Mouse (Mus musculus) hindbrain, embryonic 14.5 days (tissue): ENCODE results near the gene Scyl1. TPM values are rescaled to one million over a fixed set of nuclear protein-coding genes. Genes with fewer than 3 reads are reported as not detected.

Experiments
- ATAC-seq: fragments of 200-750 bp; cut with Nextera tagmentation; 2 replicates; pipeline ENCODE4 v1.8.0; 2017; ENCODE audit warnings: moderate number of reproducible peaks, mild to moderate bottlenecking, moderate TSS enrichment, moderate library complexity; ENCODE audit not compliant: low FRiP score
- DNase-seq: peaks from one replicate; pipeline ENCODE4 v3.0.0-alpha.2; 2015; ENCODE audit warnings: low spot score
- H3K27ac ChIP-seq: fragments of 300-500 bp; sonication (generic); 2 replicates; pipeline ENCODE4 v1.5.1; 2014; ENCODE audit warnings: mild to moderate bottlenecking, moderate library complexity
- H3K27me3 ChIP-seq: fragments of 300-500 bp; sonication (generic); 2 replicates; pipeline ENCODE4 v1.6.1; 2014; ENCODE audit warnings: mild to moderate bottlenecking, low read length, mixed read lengths; ENCODE audit not compliant: control insufficient read depth, insufficient read depth
- H3K36me3 ChIP-seq: fragments of 300-500 bp; sonication (generic); replicated peaks from 2 replicates; pipeline ENCODE4 v1.6.1; 2014; ENCODE audit not compliant: control insufficient read depth, insufficient read depth
- H3K4me1 ChIP-seq: fragments of 300-500 bp; sonication (generic); replicated peaks from 2 replicates; pipeline ENCODE4 v1.6.1; 2014; ENCODE audit warnings: antibody characterized with exemption, low read length, mixed read lengths; ENCODE audit not compliant: control insufficient read depth, insufficient read depth
- H3K4me2 ChIP-seq: fragments of 300-500 bp; sonication (generic); replicated peaks from 2 replicates; pipeline ENCODE4 v1.6.1; 2014; ENCODE audit warnings: mild to moderate bottlenecking, moderate library complexity
- H3K4me3 ChIP-seq: fragments of 300-500 bp; sonication (generic); replicated peaks from 2 replicates; pipeline ENCODE4 v1.5.1; 2014; ENCODE audit warnings: mild to moderate bottlenecking, low read length
- H3K9ac ChIP-seq: fragments of 300-500 bp; sonication (generic); 2 replicates; pipeline ENCODE4 v1.6.1; 2014
- H3K9me3 ChIP-seq: fragments of 300-500 bp; sonication (generic); 2 replicates; pipeline ENCODE4 v1.6.1; 2016; ENCODE audit warnings: low read length; ENCODE audit not compliant: control insufficient read depth
- WGBS: fragments of 180-500 bp; shearing (Covaris S2); extraction: QIAGEN DNeasy Blood & Tissue Kit; methylation state at CpG from one replicate; pipeline ENCODE4 v1.1.7; 2014; 5-methylcytosine and 5-hydroxymethylcytosine counted together
- polyA plus RNA-seq: library from polyadenylated mRNA; unstranded; fragments of >200 nt; fragmentation: Nextera tagmentation; extraction: Ambion mirVana; gene quantifications from 2 replicates; pipeline ENCODE4 v1.2.1, GENCODE M21; 2014

Gene Scyl1
- polyA plus RNA-seq, 1 experiment from 2014 or later, result 73.5 TPM

- no peaks in the 10 kb centered on the region for H3K9me3 ChIP-seq
- H3K4me2 ChIP-seq, result no peak overlapping the region
- WGBS, result 2% methylated on average over 2 of the region's 2 CpGs
- H3K9ac ChIP-seq, result no peak overlapping the region
- ATAC-seq (peak; percentile 66), DNase-seq (peak; percentile 74)
- H3K4me1 ChIP-seq, result peaks cover 26% of the 10 kb centered on the region
- peaks cover 37% of the 10 kb centered on the region for H3K36me3 ChIP-seq
- no peak overlapping the region for H3K4me3 ChIP-seq
- H3K27ac ChIP-seq, result no peak overlapping the region; the same call in 1 of the 2 replicates
- no peaks in the 10 kb centered on the region for H3K27me3 ChIP-seq
Observed at GRCm38 (mm10) chr19:5793116-5793515, 21.9 kb upstream of the Scyl1 start.

GRCm38 (mm10) chr19:5791329-5791728 lies 20.1 kb upstream of the Scyl1 start:
- H3K4me2 ChIP-seq, result no peak overlapping the region
- H3K27ac ChIP-seq, result no peak overlapping the region
- no peak for ATAC-seq
- peaks cover 18% of the 10 kb centered on the region for H3K4me1 ChIP-seq
- H3K9me3 ChIP-seq, result no peaks in the 10 kb centered on the region
- H3K9ac ChIP-seq, result no peak overlapping the region
- DNase-seq, result no peak
- 79% methylated on average over 4 of the region's 4 CpGs for WGBS
- H3K27me3 ChIP-seq, result no peaks in the 10 kb centered on the region
- H3K36me3 ChIP-seq, result peaks cover 19% of the 10 kb centered on the region
- no peak overlapping the region for H3K4me3 ChIP-seq

- Histone ChIP-seq H3K4me1 (no peaks in the 10 kb centered on the region; the same call in 1 of the 2 replicates), H3K36me3 (no peaks in the 10 kb centered on the region), H3K4me3 (no peak overlapping the region), H3K27me3 (no peaks in the 10 kb centered on the region), H3K27ac (no peak overlapping the region), H3K4me2 (no peak overlapping the region), H3K9me3 (no peaks in the 10 kb centered on the region), H3K9ac (no peak overlapping the region)
- ATAC-seq (no peak), DNase-seq (no peak)
- WGBS, result 74% methylated on average over 5 of the region's 5 CpGs
Observed at GRCm38 (mm10) chr19:5789066-5789465, 17.8 kb upstream of the Scyl1 start.

- no peak overlapping the region for H3K4me2 ChIP-seq
- no peaks in the 10 kb centered on the region for H3K27me3 ChIP-seq
- DNase-seq (no peak), ATAC-seq (no peak)
- no peak overlapping the region for H3K4me3 ChIP-seq
- H3K9ac ChIP-seq, result no peak overlapping the region
- no peaks in the 10 kb centered on the region for H3K9me3 ChIP-seq
- H3K4me1 ChIP-seq, result no peaks in the 10 kb centered on the region
- 85% methylated on average over 7 of the region's 7 CpGs for WGBS
- H3K36me3 ChIP-seq, result no peaks in the 10 kb centered on the region
- no peak overlapping the region for H3K27ac ChIP-seq
Observed at GRCm38 (mm10) chr19:5788620-5789019, 17.4 kb upstream of the Scyl1 start.

DNA sequence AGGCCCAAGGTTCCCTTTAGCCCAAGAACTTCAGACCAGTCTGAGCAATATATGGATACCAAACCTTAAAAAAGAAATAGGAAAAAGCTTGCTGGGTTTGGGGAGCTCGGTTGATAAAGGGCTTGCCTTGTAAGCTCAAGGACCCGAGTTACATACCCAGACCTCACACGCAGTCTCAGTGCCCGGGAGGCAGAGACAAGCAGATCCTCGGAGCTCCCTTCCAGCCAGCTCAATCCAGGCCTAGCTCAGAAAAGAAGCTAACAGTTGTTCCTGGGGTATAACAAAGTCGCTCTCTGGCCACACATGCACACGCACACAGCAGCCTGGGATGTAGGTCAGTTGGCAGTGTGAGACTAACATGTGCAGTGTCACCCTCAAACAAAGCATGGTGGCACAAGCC lies 16.7 kb upstream of the Scyl1 start:
- Histone ChIP-seq H3K9ac (no peak overlapping the region), H3K36me3 (no peaks in the 10 kb centered on the region), H3K27me3 (no peaks in the 10 kb centered on the region), H3K4me1 (no peaks in the 10 kb centered on the region), H3K27ac (no peak overlapping the region), H3K9me3 (no peaks in the 10 kb centered on the region), H3K4me3 (no peak overlapping the region), H3K4me2 (no peak overlapping the region)
- DNase-seq (no peak), ATAC-seq (no peak)
- WGBS, result 85% methylated on average over 7 of the region's 7 CpGs

DNA sequence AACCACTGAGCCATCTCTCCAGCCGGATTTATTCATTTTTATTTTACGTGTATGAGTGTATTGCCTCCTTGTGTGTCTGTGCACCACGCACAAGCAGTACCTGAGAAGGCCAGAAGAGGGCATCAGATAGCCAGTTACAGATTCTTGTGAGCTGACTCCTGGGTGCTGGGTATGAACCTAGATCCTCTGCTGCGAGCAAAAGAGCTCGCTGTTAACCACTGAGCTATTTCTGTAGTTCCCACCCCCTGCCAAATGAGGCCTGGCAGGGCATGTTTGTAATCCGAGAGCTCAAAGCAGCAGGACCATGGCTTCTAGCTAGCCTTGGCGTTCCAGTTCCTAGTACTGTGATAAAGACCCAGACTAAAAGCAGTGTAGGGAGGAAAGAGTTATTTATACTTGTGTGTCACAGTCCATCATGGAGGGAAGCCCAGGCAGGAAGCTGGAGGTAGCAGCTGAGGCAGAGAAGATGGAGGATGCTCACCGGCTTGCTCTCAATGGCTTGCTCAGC lies 16.0 kb upstream of the Scyl1 start:
- ATAC-seq (peak; percentile 24; the same call in 1 of the 2 replicates), DNase-seq (peak; percentile 84)
- Histone ChIP-seq H3K9ac (no peak overlapping the region), H3K9me3 (no peaks in the 10 kb centered on the region), H3K4me1 (no peaks in the 10 kb centered on the region), H3K4me2 (no peak overlapping the region), H3K36me3 (no peaks in the 10 kb centered on the region), H3K27me3 (no peaks in the 10 kb centered on the region), H3K27ac (no peak overlapping the region), H3K4me3 (no peak overlapping the region)
- WGBS, result 11% methylated on average over 8 of the region's 8 CpGs

DNA sequence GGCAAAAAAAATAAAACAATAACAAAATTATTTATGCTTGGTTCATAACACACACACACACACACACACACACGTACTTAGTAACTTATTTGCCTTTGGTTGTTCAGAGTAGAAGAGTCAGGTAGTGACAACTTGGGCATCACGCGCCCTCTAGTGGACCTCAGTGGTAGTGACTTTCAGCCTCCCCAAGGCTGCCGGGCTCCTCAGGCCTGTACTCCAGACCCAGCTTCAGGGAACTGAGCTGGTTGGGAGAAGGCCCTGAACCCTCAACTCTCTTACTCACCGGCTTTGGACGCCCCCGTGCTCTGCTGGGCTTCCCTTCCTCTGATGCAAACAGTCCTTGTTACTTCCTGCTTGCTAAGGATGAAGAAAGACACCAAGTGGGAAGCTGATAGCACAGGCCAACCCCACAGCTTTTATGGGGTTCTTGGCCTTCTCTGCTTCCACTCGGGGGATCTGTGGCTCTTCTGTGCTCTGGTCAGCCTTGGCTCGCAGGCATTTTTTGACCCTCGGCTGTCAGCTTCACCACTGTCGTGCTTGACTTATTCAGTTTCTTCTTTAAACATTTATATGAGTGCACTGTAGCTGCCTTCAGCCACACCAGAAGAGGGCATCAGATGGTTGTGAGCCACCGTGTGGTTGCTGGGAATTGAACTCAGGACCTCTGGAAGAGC lies 15.4 kb upstream of the Scyl1 start:
- H3K9me3 ChIP-seq, result no peaks in the 10 kb centered on the region
- no peak overlapping the region for H3K4me3 ChIP-seq
- no peaks in the 10 kb centered on the region for H3K36me3 ChIP-seq
- no peaks in the 10 kb centered on the region for H3K27me3 ChIP-seq
- no peak overlapping the region for H3K4me2 ChIP-seq
- no peak overlapping the region for H3K27ac ChIP-seq
- DNase-seq (peak; percentile 94), ATAC-seq (peak; percentile 83)
- H3K9ac ChIP-seq, result no peak overlapping the region
- no peaks in the 10 kb centered on the region for H3K4me1 ChIP-seq
- WGBS, result 14% methylated on average over 12 of the region's 12 CpGs

DNA sequence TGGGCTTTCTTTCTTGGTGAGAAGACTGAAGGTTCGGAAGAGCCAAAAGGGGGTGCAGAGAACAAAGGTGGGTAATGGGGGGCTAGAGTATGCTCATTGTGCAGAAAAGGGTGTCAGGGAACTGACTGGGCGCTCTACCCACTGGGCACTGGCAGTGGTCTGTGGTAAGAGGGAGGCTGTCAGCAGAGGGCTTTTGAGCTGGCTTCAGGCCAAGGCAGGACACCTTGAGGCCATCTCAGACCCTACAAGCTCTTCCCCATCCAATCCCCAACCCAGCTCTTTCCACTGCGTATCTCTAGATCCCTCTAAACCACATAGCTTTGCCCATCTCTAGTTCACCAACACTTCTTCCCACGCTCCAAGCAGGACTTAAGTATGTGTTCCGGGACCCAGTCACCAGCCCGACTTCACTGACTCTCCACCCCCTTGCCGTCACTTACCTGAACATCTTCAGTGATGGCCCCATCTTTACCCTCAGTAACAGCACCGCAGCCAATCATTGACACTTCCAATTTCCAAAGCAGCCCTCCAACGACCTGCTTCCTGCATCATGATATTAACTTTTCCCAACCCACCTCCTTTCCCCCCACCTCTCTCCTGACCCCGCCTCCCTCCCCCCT lies 13.8 kb upstream of the Scyl1 start:
- H3K4me2 ChIP-seq, result no peak overlapping the region
- H3K27ac ChIP-seq, result no peak overlapping the region
- H3K4me3 ChIP-seq, result no peak overlapping the region
- H3K4me1 ChIP-seq, result no peaks in the 10 kb centered on the region
- ATAC-seq, result no peak
- no peaks in the 10 kb centered on the region for H3K36me3 ChIP-seq
- H3K9me3 ChIP-seq, result no peaks in the 10 kb centered on the region
- 67% methylated on average over 10 of the region's 10 CpGs for WGBS
- H3K27me3 ChIP-seq, result no peaks in the 10 kb centered on the region
- no peak overlapping the region for H3K9ac ChIP-seq
- DNase-seq, result no peak

DNA sequence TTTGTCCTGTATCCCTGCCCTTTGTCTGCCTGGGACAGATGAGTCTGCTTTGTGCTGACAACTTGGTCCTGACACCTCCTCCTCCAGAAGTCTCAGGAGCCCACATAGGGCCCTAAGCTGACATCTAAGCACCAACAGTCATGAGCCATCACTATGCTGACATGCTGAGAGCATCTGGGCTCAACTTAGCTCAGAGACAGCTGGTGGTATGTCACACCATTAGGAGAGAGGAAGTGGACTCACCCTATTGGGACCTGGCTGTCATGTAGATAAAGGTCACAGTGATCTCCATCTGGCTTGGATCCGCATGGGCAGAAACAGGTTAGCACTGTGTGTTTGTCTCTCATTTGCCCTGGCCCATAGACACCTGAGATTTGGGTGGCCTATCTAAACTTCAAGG lies 10.9 kb upstream of the Scyl1 start:
- Histone ChIP-seq H3K9me3 (no peaks in the 10 kb centered on the region), H3K36me3 (no peaks in the 10 kb centered on the region), H3K4me2 (no peak overlapping the region), H3K27me3 (no peaks in the 10 kb centered on the region), H3K4me1 (no peaks in the 10 kb centered on the region), H3K9ac (no peak overlapping the region), H3K4me3 (no peak overlapping the region), H3K27ac (no peak overlapping the region)
- DNase-seq (no peak), ATAC-seq (no peak)
- WGBS, result 76% methylated on average over 1 of the region's 1 CpGs
